Mouse (Mus musculus) spleen, adult 2 months (tissue): ENCODE data around the gene Hmcn1. TPM values are rescaled to one million over a fixed set of nuclear protein-coding genes. Genes with fewer than 3 reads are reported as not detected.

Experiments
- DNase-seq, 2 experiments: peaks; one replicate each; pipeline versions ENCODE4 v3.0.0 to v3.0.0-alpha.2; 2012 to 2021; ENCODE audit warnings: low spot score in 2 of 2, low read depth in 1 of 2
- H3K27ac ChIP-seq: fragments of 200-500 bp; 2 replicates; pipeline ENCODE4 v1.5.1; 2012; ENCODE audit warnings: low read length, inconsistent platforms; ENCODE audit not compliant: insufficient read depth
- H3K27me3 ChIP-seq: fragments of 200-500 bp; 2 replicates; pipeline ENCODE4 v1.6.1; 2012; ENCODE audit warnings: mild to moderate bottlenecking, moderate library complexity, low read length, inconsistent platforms; ENCODE audit not compliant: control insufficient read depth, insufficient read depth
- H3K36me3 ChIP-seq: fragments of 200-500 bp; 2 replicates; pipeline ENCODE4 v1.6.1; 2012; ENCODE audit warnings: mild to moderate bottlenecking, low read length, inconsistent platforms; ENCODE audit not compliant: control insufficient read depth, insufficient read depth
- H3K4me1 ChIP-seq: fragments of 200-500 bp; 2 replicates; pipeline ENCODE4 v1.6.1; 2011; ENCODE audit warnings: inconsistent platforms; ENCODE audit not compliant: control insufficient read depth, insufficient read depth, insufficient read length
- H3K4me3 ChIP-seq: fragments of 200-500 bp; 2 replicates; pipeline ENCODE4 v1.5.1; 2011; ENCODE audit warnings: mild to moderate bottlenecking, inconsistent platforms; ENCODE audit not compliant: insufficient read depth, insufficient read length; ENCODE audit errors: extremely low read depth
- CTCF ChIP-seq: fragments of 200-500 bp; IDR thresholded peaks from 2 replicates; pipeline ENCODE4 v1.5.1; 2011; ENCODE audit warnings: mild to moderate bottlenecking, inconsistent platforms; ENCODE audit not compliant: insufficient read depth, insufficient read length, insufficient replicate concordance; ENCODE audit errors: extremely low read depth
- POLR2A ChIP-seq: fragments of 200-500 bp; IDR thresholded peaks from 2 replicates; pipeline ENCODE4 v1.6.1; 2011; ENCODE audit warnings: low read depth, low read length, inconsistent platforms
- WGBS: fragments of 180-500 bp; shearing (Covaris S2); methylation state at CpG from one replicate; pipeline ENCODE4 v1.1.7; 2018; 5-methylcytosine and 5-hydroxymethylcytosine counted together
- polyA plus RNA-seq: library from polyadenylated mRNA; depleted of rRNA; stranded (reverse); fragments of >200 nt; gene quantifications from 2 replicates; pipeline ENCODE4 v1.2.3, GENCODE M21; 2012

Hmcn1 gene
- polyA plus RNA-seq, 1 experiment, result 12.1 TPM

DNA sequence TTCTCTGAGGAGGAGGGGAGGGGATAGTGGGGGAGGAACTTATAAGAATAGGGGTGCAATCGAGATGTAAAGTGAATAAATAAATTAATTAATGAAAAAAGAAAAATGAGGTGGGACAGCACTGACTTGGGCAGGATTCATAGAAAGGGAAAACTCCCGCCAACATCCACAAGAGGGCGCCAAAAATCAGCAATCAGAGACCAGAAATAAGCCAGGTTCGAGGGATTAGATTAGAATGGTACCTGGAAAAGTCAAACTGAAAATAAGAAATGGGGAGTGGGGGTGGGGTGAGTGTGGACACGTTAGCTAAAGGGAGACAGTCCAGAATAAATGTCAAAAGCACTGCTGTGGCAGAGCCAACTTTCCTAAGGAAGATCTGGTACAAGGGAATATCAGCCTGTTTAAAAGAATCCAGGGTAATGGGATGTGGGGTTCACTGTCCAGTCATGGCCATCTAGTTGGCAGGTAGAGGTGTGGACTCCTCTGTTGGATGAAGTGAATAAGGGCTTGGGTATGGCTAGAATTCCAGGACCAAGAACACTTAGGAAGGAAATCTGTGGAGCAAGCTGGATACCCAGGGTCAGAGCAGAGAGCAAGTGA, 41.9 kb upstream of the Hmcn1 start:
- peak; percentile 18 to 54 for DNase-seq
- 0% methylated on average over 5 of the region's 5 CpGs for WGBS
- TF ChIP-seq CTCF (peak; percentile 48; the same call in 1 of the 2 replicates), POLR2A (no peak)
- Histone ChIP-seq H3K27ac (no peak overlapping the region), H3K27me3 (no peaks in the 10 kb centered on the region), H3K36me3 (no peaks in the 10 kb centered on the region), H3K4me1 (no peaks in the 10 kb centered on the region), H3K4me3 (no peak overlapping the region)

- H3K27ac ChIP-seq, result no peak overlapping the region
- DNase-seq, result no peak
- H3K4me3 ChIP-seq, result no peak overlapping the region
- no peaks in the 10 kb centered on the region for H3K36me3 ChIP-seq
- no peaks in the 10 kb centered on the region for H3K27me3 ChIP-seq
- no peak for TF ChIP-seq CTCF
- no peak for TF ChIP-seq POLR2A
- H3K4me1 ChIP-seq, result no peaks in the 10 kb centered on the region
These were observed 40.1 kb upstream of the Hmcn1 start for GRCm38 (mm10) chr1:151033291-151033690.

GRCm38 (mm10) chr1:151031581-151031980, 38.3 kb upstream of the Hmcn1 start:
- WGBS, result 92% methylated on average over 10 of the region's 10 CpGs
- H3K27me3 ChIP-seq, result no peaks in the 10 kb centered on the region

GRCm38 (mm10) chr1:151031086-151031485, 37.9 kb upstream of the Hmcn1 start:
- WGBS, result 81% methylated on average over 8 of the region's 8 CpGs
- no peak for TF ChIP-seq POLR2A
- no peak for TF ChIP-seq CTCF

More at GRCm38 (mm10) chr1:151031581-151031980, 38.3 kb upstream of the Hmcn1 start:
- H3K4me3 ChIP-seq, result no peak overlapping the region
- no peak overlapping the region for H3K27ac ChIP-seq
- H3K36me3 ChIP-seq, result no peaks in the 10 kb centered on the region
- no peak for TF ChIP-seq POLR2A
- TF ChIP-seq CTCF, result no peak
- DNase-seq, result no peak
- no peaks in the 10 kb centered on the region for H3K4me1 ChIP-seq

GRCm38 (mm10) chr1:151025049-151025773, 32.0 kb upstream of the Hmcn1 start:
- H3K36me3 ChIP-seq, result no peaks in the 10 kb centered on the region
- H3K4me1 ChIP-seq, result no peaks in the 10 kb centered on the region
- H3K27ac ChIP-seq, result peak overlapping the region; percentile 56
- peak overlapping the region; percentile 39 for H3K4me3 ChIP-seq
- 38% methylated on average over 19 of the region's 19 CpGs for WGBS
- DNase-seq, result peak; percentile 43 to 58
- TF ChIP-seq POLR2A, result no peak; the same call in 1 of the 2 replicates
- no peak for TF ChIP-seq CTCF
- H3K27me3 ChIP-seq, result no peaks in the 10 kb centered on the region

More at GRCm38 (mm10) chr1:151031086-151031485, 37.9 kb upstream of the Hmcn1 start:
- H3K36me3 ChIP-seq, result no peaks in the 10 kb centered on the region
- H3K4me1 ChIP-seq, result no peaks in the 10 kb centered on the region
- H3K4me3 ChIP-seq, result no peak overlapping the region
- no peak for DNase-seq
- no peak overlapping the region for H3K27ac ChIP-seq
- H3K27me3 ChIP-seq, result no peaks in the 10 kb centered on the region

- Histone ChIP-seq H3K4me1 (no peaks in the 10 kb centered on the region), H3K27ac (no peak overlapping the region), H3K36me3 (no peaks in the 10 kb centered on the region), H3K4me3 (no peak overlapping the region), H3K27me3 (no peaks in the 10 kb centered on the region)
- no peak for DNase-seq
- WGBS, result 85% methylated on average over 2 of the region's 2 CpGs
- TF ChIP-seq CTCF, result no peak
- no peak for TF ChIP-seq POLR2A
These were observed 26.1 kb upstream of the Hmcn1 start for GRCm38 (mm10) chr1:151019273-151019890.

GRCm38 (mm10) chr1:151011056-151011455, 17.8 kb upstream of the Hmcn1 start:
- TF ChIP-seq CTCF (peak; percentile 42; the same call in 1 of the 2 replicates), POLR2A (no peak)
- no peak overlapping the region for H3K27ac ChIP-seq
- 33% methylated on average over 7 of the region's 7 CpGs for WGBS
- no peak overlapping the region for H3K4me3 ChIP-seq
- H3K4me1 ChIP-seq, result no peaks in the 10 kb centered on the region
- DNase-seq, result peak; percentile 14 to 64
- H3K36me3 ChIP-seq, result no peaks in the 10 kb centered on the region
- H3K27me3 ChIP-seq, result no peaks in the 10 kb centered on the region
